In genomic region chr6:127105107-127105506, GRCm38 (mm10) we compare ENCODE assay signal across 8 mouse cellular contexts. TPM values are rescaled to one million over a fixed set of nuclear protein-coding genes. Genes with fewer than 3 reads are reported as not detected.
DNase-seq lines count a peak whose midpoint lies in the region; ATAC-seq and TF ChIP-seq lines count a peak whose summit lies in the region.

No protein-coding gene starts in this region.

- 80% methylated on average over 6 of the region's 6 CpGs for WGBS in kidney, adult 2 months
- WGBS in kidney, embryonic 14.5 days = 73% methylated on average over 6 of the region's 6 CpGs
- WGBS in liver, embryonic 14.5 days (ENCODE audit: insufficient replicate concordance) = 52% methylated on average over 6 of the region's 6 CpGs

- TF ChIP-seq POLR2A in kidney, adult 2 months (IDR thresholded peaks at IDR 0.05; ENCODE audit: low read depth, low read length) = no peak

- H3K27me3 ChIP-seq in kidney, adult 2 months (replicated peaks; ENCODE audit: control insufficient read depth, insufficient read depth, low read length) = no peaks in the 10 kb centered on the region
- no peaks in the 10 kb centered on the region for H3K27me3 ChIP-seq in kidney, embryonic 14.5 days (ENCODE audit: control insufficient read depth, insufficient read depth, low read length)
- H3K27me3 ChIP-seq in liver, embryonic 14.5 days (ENCODE audit: control insufficient read depth, insufficient read depth, low read length) = no peaks in the 10 kb centered on the region

- H3K9me3 ChIP-seq in kidney, embryonic 14.5 days (ENCODE audit: control insufficient read depth, low read length) = no peaks in the 10 kb centered on the region
- no peaks in the 10 kb centered on the region for H3K9me3 ChIP-seq in liver, embryonic 14.5 days (ENCODE audit: control insufficient read depth, low read length)

- no peak overlapping the region for H3K4me2 ChIP-seq in kidney, embryonic 14.5 days (replicated peaks; ENCODE audit: low read depth, low read length)
- H3K4me2 ChIP-seq in liver, embryonic 14.5 days (ENCODE audit: low read depth) = no peak overlapping the region

- TF ChIP-seq EP300 in liver, embryonic 14.5 days (IDR thresholded peaks at IDR 0.05; ENCODE audit: low read depth) = no peak

- H3K4me1 ChIP-seq in kidney, adult 2 months (ENCODE audit: control insufficient read depth, insufficient read depth, low read length) = peaks cover 8% of the 10 kb centered on the region; the same call in 1 of the 2 replicates
- H3K4me1 ChIP-seq in kidney, embryonic 14.5 days (ENCODE audit: control insufficient read depth, insufficient read depth, low read length) = no peaks in the 10 kb centered on the region
- H3K4me1 ChIP-seq in liver, embryonic 14.5 days (replicated peaks; ENCODE audit: control insufficient read depth in 2 of 2, insufficient read depth in 2 of 2, low read length in 1 of 2) = peaks cover 0 to 7% of the 10 kb centered on the region in 2 experiments; a peak in 2 of 4 replicates

- H3K27ac ChIP-seq in kidney, adult 2 months (ENCODE audit: insufficient read depth, low read depth, low read length) = no peak overlapping the region
- H3K27ac ChIP-seq in kidney, embryonic 14.5 days (ENCODE audit: low read depth, low read length) = no peak overlapping the region
- no peak overlapping the region for H3K27ac ChIP-seq in liver, embryonic 14.5 days

- ATAC-seq in kidney, embryonic 14.5 days (ENCODE audit: low FRiP score, low TSS enrichment) = no peak
- ATAC-seq in liver, embryonic 14.5 days (ENCODE audit: insufficient read depth) = no peak
- ATAC-seq in megakaryocyte, adult 5-6 weeks (ENCODE audit: poor library complexity, severe bottlenecking) = no peak

- H3K36me3 ChIP-seq in kidney, adult 2 months (ENCODE audit: control insufficient read depth, insufficient read depth, low read length) = no peaks in the 10 kb centered on the region
- 0 out of 2 replicates have a peak, but pooled peaks cover 6% of the 10 kb centered on the region for H3K36me3 ChIP-seq in kidney, embryonic 14.5 days (ENCODE audit: control insufficient read depth, insufficient read depth, low read length)
- no peaks in the 10 kb centered on the region for H3K36me3 ChIP-seq in liver, embryonic 14.5 days (replicated peaks; ENCODE audit: control insufficient read depth, insufficient read depth, low read depth)

- no peak overlapping the region for H3K4me3 ChIP-seq in kidney, adult 2 months (ENCODE audit: insufficient read depth, low read depth, low read length)
- no peak overlapping the region for H3K4me3 ChIP-seq in kidney, embryonic 14.5 days (ENCODE audit: low read length)
- no peak overlapping the region for H3K4me3 ChIP-seq in liver, embryonic 14.5 days (ENCODE audit: insufficient read depth in 1 of 2, low read depth in 2 of 2, low read length in 2 of 2)

- no peak overlapping the region for H3K9ac ChIP-seq in kidney, embryonic 14.5 days (ENCODE audit: low read depth, low read length)
- H3K9ac ChIP-seq in liver, embryonic 14.5 days (replicated peaks) = no peak overlapping the region

- peak; percentile 46 for TF ChIP-seq CTCF in kidney, adult 2 months (conservative IDR thresholded peaks at IDR 0.05; ENCODE audit: insufficient read depth, insufficient read length, low read depth, low read length)
- TF ChIP-seq CTCF in liver, embryonic 14.5 days (IDR thresholded peaks at IDR 0.05; ENCODE audit: low read depth) = peak; percentile 70

- DNase-seq in kidney, adult 2 months = peak; percentile 19
- peak; percentile 57 for DNase-seq in 416B (ENCODE audit: low read depth)
- peak; percentile 28 for DNase-seq in CD8-positive naive resting alpha-beta T cell, adult 2 months (ENCODE audit: low read depth in 2 of 2, low spot score in 2 of 2)
- DNase-seq in embryo, embryonic 10 days (ENCODE audit: low spot score) = peak; percentile 29
- peak in 1 of 3 experiments; percentile 9 for DNase-seq in liver, embryonic 14.5 days (ENCODE audit: low read depth in 3 of 3, low spot score in 3 of 3)
- DNase-seq in thymus, postnatal 36 days = peak; percentile 42 to 51

RNA-seq across cellular contexts. Expression of gene Tigar, which starts 4.2 kb away (rescaled TPM):
- polyA plus RNA-seq in kidney, adult 2 months (2012; rRNA removed) = 2.4 and 3.0 TPM in 2 replicates
- polyA plus RNA-seq in kidney, embryonic 14.5 days (2014; fragmentation: Nextera tagmentation; extraction: Ambion mirVana) = 1.2 and 2.6 TPM in 2 replicates
- polyA plus RNA-seq in liver, embryonic 14.5 days (2012; rRNA removed) = 0.53 and 0.75 TPM in 2 replicates
- polyA plus RNA-seq in liver, embryonic 14.5 days (2014; fragmentation: Nextera tagmentation; extraction: Ambion mirVana) = 0.29 and 0.43 TPM in 2 replicates
- total RNA-seq in megakaryocyte, adult 5-6 weeks (2015) = 4.0 and 4.7 TPM in 2 replicates
- total RNA-seq in megakaryocyte, adult 5-6 weeks (2017) = 4.7 and 5.0 TPM in 2 replicates

RNA-seq across cellular contexts. Expression of gene Fgf23, which starts 32.4 kb away (rescaled TPM):
- polyA plus RNA-seq in kidney, adult 2 months (2012; rRNA removed) = not detected in 2 replicates
- polyA plus RNA-seq in kidney, embryonic 14.5 days (2014; fragmentation: Nextera tagmentation; extraction: Ambion mirVana) = not detected in 2 replicates
- polyA plus RNA-seq in liver, embryonic 14.5 days (2012; rRNA removed) = not detected in 2 replicates
- polyA plus RNA-seq in liver, embryonic 14.5 days (2014; fragmentation: Nextera tagmentation; extraction: Ambion mirVana) = not detected in 2 replicates
- total RNA-seq in megakaryocyte, adult 5-6 weeks (2015) = not detected in 2 replicates
- total RNA-seq in megakaryocyte, adult 5-6 weeks (2017) = not detected in 2 replicates

RNA-seq across cellular contexts. Expression of gene Ccnd2, which starts 46.9 kb away (rescaled TPM):
- polyA plus RNA-seq in kidney, adult 2 months (2012; rRNA removed) = 18.8 and 27.7 TPM in 2 replicates
- 793 and 904 TPM in 2 replicates for polyA plus RNA-seq in kidney, embryonic 14.5 days (2014; fragmentation: Nextera tagmentation; extraction: Ambion mirVana)
- polyA plus RNA-seq in liver, embryonic 14.5 days (2012; rRNA removed) = 4.9 and 7.5 TPM in 2 replicates
- 52.5 and 59.4 TPM in 2 replicates for polyA plus RNA-seq in liver, embryonic 14.5 days (2014; fragmentation: Nextera tagmentation; extraction: Ambion mirVana)
- total RNA-seq in megakaryocyte, adult 5-6 weeks (2015) = 7.9 and 19.1 TPM in 2 replicates
- total RNA-seq in megakaryocyte, adult 5-6 weeks (2017) = 3.6 and 5.4 TPM in 2 replicates

Comparison
In these comparisons a context has a peak if more than half of its experiments do, and no peak if none do; other contexts are left out.
1. RNA of gene Ccnd2, which starts 46.9 kb away (polyA plus RNA-seq): 793 to 904 TPM in kidney, embryonic 14.5 days; 4.9 to 59.4 TPM in liver, embryonic 14.5 days and 18.8 to 27.7 TPM in kidney, adult 2 months; every median in the first group is over 10 times any median in the second.